Mouse (Mus musculus): ENCODE data around the gene Naaladl2. TPM values are rescaled to one million over a fixed set of nuclear protein-coding genes. Genes with fewer than 3 reads are reported as not detected.

Gene Naaladl2
- total RNA-seq, 2 experiments from 2014 or later = 0.27 to 0.65 TPM

- DNase-seq = no peak
- intact Hi-C loops (cut with DNase I) = no loop called here
These were observed 152.0 kb downstream of the Naaladl2 start for GRCm38 (mm10) chr3:24992078-24992477.

- intact Hi-C loops (cut with DNase I) = no loop called here
- DNase-seq = no peak
These were observed 161.9 kb downstream of the Naaladl2 start for GRCm38 (mm10) chr3:24982111-24982510.

- intact Hi-C loops (cut with DNase I) = no loop called here
- no peak for DNase-seq
These were observed 201.9 kb downstream of the Naaladl2 start for GRCm38 (mm10) chr3:24942170-24942569.

GRCm38 (mm10) chr3:24938507-24939182 lies 205.4 kb downstream of the Naaladl2 start:
- DNase-seq = no peak
- intact Hi-C loops (cut with DNase I) = no loop called here

DNA sequence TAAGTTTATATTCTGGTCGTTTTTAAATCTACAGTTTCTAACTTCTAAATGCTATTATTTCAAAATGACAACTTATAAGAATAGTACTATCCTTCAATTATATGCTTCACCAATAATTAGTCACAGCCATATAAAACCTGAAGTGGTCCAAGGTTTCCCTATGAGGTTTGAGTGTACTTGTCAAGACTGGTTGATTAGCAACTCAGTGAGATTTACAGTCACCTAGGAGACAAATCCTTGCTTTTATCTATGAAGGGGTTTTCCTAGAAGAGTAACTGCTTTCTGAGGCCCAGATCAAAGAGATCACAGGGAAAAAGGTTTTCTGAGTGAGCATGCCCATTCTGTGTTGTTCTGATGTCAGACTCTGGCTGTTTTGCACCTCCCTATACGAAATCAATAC lies 222.2 kb downstream of the Naaladl2 start:
- intact Hi-C loops (cut with DNase I) = no loop called here
- no peak for DNase-seq

GRCm38 (mm10) chr3:24921401-24921800 lies 222.7 kb downstream of the Naaladl2 start:
- no peak for DNase-seq
- intact Hi-C loops (cut with DNase I) = no loop called here

- no peak for DNase-seq
- intact Hi-C loops (cut with DNase I) = no loop called here
These were observed 238.6 kb downstream of the Naaladl2 start for GRCm38 (mm10) chr3:24905425-24905960.

DNA sequence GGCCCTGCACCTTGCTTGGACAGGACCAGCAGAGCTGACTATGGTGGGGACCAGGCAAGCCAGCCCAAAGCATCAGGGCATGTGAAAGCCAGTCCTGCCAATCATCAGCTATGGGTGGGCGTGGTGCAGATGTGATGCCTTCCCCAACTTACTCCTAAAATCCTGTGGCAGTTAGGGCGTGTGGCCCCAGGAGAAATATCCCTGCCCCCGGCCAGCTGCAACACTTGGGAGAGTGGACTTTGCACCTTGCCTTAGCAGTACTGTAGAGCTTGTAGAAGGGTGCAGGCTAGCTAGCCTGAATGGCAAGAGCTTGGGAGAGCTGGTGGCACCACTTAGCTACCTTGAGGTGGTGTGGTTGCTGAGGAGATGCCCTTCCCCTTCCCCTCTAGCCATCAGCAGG lies 255.3 kb downstream of the Naaladl2 start:
- no peak for DNase-seq
- intact Hi-C loops (cut with DNase I) = no loop called here

GRCm38 (mm10) chr3:24872254-24872653 lies 271.8 kb downstream of the Naaladl2 start:
- intact Hi-C loops (cut with DNase I) = no loop called here

DNA sequence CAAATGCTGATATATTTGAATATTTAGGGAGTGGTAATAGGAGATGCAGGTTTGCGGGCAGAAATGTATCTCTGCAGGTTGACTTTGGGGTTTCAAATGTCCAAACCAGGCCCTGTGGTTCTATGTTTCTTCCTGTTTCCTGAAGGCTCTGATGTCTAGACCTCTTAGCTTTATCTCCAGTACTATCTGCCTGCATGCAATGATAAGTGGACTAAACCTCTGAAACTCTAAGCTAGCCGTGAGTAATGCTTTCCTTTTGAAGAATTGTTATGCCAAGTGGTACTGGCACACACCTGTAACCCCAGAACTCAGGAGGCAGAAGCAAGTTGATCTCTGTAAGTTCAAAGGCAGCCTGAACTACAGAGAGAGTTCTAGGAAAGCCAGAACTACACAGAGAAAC lies 291.1 kb downstream of the Naaladl2 start:
- intact Hi-C loops (cut with DNase I) = no loop called here
- no peak for DNase-seq

More at GRCm38 (mm10) chr3:24872254-24872653, 271.8 kb downstream of the Naaladl2 start:
- no peak for DNase-seq

DNA sequence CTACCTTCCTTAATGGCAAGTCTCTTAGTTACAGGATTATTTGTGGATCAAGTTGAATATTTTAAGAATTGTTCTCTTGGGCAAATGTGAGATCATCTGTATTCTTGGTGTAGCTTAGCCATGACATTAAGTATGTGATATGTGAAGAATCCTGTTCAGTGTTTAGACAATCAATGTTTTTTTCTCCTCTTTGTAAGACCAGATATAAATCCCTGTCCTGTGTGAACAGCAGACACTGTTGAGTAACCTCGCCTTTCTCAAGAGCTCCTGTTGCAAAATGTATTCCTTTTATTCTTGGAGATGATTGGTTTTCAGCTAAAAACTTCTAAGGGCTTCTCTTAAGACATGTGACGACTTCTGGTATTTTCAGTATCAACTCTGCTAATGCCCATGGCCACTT lies 347.3 kb downstream of the Naaladl2 start:
- intact Hi-C loops (cut with DNase I) = no loop called here

DNA sequence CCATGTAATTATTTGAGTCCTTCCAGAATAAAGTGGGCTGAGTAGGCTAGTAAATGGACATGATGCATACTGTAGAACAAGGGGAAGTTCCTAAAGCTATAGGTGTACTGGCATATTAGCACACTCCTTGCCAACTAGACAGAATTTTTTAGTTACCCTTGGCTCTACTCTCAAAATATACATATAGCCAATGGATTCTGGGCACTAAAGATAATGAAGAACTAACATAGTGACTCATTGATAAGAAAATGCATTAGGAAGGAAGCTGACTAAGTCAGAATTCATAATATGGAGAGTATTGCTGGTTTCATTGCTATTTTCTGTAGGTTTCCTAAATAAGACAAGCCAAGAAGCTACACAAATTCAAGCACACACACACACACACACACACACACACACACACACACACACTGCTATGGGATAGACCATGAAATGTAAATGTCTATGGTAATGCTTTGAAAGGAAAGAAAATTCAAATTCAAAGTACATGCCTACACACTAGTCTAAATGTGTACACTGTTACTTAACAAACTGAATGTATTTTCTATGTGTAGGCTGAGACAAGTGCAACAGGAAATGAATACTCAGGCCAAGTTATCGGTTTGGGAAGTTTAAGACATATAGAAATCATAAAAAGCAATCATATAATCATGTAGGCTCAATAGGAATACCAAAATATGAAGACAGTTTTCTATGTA lies 356.5 kb downstream of the Naaladl2 start:
- intact Hi-C loops (cut with DNase I) = no loop called here
- no peak for DNase-seq

More for the DNA sequence above, 347.3 kb downstream of the Naaladl2 start:
- DNase-seq = no peak

DNA sequence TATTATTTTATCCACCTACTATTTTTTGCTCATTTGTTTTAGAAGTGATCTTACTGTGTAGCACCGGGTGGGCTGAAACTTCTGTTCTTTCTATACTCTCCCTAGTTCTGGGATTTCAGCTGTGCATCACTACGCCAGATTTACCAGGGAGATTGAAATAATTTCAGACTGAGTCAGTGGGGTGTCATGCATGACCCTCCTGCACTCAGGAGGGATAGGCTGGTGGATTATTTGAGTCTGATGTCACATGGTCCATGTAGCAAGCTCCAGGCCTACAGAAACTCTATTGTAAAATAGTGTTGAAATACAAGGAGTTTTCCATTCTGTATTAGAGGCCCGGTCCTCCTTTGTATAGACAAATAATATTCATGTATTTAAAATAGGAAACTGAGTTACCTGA lies 360.0 kb downstream of the Naaladl2 start:
- DNase-seq = no peak
- intact Hi-C loops (cut with DNase I) = no loop called here

- no peak for DNase-seq
- intact Hi-C loops (cut with DNase I) = no loop called here
These were observed 360.6 kb downstream of the Naaladl2 start for GRCm38 (mm10) chr3:24783462-24783829.

DNA sequence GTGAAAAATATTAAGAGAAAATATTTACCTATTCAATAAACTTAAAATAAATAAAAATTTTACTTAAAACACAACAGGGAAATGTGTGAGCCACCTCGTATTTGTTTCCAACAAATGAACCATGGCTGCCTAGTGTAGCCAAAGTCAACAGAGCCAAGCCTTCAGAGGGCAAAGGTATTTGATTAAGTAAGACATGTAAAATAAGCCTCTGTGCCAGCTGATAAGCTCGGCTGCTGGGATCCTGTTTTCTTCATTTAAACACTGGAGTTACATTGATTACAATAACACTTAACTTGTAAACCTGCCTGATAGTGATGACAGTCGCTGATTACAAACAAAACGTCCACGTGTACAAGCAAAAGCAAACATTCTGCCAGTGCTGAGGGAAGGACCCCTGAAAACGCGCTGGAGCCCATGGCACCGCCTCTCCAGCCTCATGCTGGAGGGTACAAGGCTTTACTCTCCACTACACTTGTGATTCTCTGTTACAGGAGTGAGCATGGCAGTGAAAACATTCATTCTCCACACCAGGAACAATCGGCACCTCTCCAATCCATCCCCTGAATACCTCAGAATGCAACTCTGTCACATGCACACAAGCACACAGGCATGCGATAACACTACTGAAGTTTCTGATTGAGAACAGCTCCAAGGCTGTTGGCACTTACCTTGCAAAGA lies 361.1 kb downstream of the Naaladl2 start:
- DNase-seq = peak in 1 of 2 experiments; percentile 2

DNA sequence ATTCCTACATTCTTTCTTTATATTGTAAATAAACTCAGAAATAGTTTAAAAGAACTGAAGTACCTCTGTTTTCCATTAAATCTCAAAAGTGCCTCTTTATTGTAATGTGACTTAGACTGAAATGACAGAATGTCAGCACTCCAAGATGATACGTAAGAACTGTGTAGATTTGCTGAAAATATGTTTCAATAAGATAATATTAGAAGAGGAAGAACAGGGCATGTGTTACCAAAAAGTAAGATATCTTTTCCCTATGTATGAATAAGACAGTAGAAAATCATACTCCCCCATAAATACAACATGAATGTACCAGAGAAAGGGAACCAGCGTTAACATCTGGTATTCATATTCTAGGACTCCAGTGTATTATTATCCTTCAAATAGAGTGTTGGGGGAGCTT lies 362.4 kb downstream of the Naaladl2 start:
- intact Hi-C loops (cut with DNase I) = no loop called here
- DNase-seq = no peak

More for the DNA sequence above, 361.1 kb downstream of the Naaladl2 start:
- intact Hi-C loops (cut with DNase I) = no loop called here

DNA sequence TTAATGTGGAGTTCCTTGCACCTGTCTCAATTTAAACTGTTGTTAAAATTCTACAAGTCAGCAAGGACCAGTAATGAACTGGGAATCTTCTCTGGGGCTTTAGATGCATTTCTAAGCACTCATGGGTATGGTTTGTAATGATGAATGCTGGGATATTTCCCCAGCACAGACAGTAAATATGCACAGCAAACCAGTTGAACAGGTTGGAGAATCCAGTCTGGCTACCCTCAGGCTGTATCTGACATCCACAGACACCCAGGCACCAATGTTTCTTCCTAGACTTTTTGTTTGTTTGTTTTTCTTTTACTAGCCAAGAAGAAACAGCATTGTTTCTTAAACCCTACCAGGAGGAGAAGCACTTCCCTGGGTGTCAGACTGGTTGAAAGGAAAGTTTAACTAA lies 365.6 kb downstream of the Naaladl2 start:
- intact Hi-C loops (cut with DNase I) = no loop called here
- DNase-seq = no peak

DNA sequence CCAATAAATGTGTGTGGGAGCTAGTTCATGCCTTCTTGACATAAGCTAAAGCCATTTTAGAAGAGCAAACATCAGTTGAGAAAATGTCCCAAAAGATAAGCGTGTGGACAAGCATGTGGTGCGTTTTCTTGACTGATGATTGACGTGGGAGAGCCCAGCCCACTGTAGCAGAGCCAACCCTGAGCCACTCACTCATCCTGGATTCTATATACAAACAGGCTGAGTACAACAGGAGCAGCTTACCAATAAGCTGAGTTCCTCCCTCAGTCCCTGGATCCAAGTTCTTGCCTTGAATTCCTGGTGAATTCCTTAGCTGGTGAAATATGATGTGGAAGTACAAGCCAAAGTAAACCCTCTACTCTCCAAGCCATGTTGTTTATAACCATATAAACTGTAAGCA lies 395.0 kb downstream of the Naaladl2 start:
- no peak for DNase-seq
- intact Hi-C loops (cut with DNase I) = no loop called here

DNA sequence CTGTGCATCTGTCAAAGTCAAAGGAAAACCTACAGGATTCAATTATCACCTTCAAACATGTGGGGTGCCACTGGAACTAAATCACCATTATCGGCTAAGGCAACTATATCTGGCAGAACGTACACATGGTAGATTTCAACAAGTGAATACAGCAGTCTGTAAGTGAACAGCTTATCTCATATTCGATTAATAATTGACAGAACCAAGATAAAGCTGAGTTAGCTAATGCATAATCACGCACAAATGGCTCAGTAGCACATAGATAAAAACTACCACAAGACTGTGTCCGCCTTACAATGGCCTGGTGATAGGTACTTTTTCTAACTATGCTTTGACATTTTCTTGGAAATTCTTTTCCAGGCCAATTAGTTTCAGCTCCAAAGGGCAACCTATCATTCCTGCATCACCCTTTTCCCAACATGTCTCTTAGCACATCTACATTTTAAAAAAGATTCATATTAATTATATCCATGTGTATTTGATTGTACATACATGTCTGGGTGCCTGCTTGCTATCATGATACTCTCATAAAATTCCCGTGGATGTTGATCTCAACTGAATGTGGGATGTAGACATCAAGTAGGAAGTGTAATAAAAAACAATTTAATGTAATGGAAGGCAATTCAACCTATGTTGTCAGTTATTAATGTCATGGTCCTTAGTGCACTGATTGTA lies 396.7 kb downstream of the Naaladl2 start:
- intact Hi-C loops (cut with DNase I) = no loop called here
- no peak for DNase-seq

GRCm38 (mm10) chr3:24743946-24744345 lies 400.1 kb downstream of the Naaladl2 start:
- no peak for DNase-seq
- intact Hi-C loops (cut with DNase I) = no loop called here

Measured in heart, postnatal 14 days (tissue).